Mouse (Mus musculus): ENCODE data around the gene Ifnlr1.

The Ifnlr1 gene

DNA sequence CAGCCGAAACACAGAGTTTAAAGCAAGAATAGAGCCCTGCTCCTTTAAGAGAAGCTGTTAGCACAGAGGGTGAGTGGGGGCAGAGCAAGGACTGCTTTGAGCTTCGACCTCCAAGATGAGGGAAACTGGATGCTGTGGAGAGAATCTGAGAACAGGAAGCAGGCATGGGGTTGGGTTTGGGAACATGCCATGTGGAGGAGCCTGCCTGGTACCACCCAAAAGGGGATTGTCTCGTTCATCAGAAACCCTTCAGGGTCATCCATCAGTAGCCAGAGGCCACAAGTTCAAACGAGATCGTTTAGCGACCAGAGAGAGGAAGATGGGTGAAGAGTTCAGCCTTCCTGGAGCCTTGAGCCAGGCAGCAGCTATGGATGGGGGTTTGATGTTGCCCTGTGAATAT is 57.4 kb downstream of the Ifnlr1 start:
- in situ Hi-C loops (cut with MboI) = no loop called here

DNA sequence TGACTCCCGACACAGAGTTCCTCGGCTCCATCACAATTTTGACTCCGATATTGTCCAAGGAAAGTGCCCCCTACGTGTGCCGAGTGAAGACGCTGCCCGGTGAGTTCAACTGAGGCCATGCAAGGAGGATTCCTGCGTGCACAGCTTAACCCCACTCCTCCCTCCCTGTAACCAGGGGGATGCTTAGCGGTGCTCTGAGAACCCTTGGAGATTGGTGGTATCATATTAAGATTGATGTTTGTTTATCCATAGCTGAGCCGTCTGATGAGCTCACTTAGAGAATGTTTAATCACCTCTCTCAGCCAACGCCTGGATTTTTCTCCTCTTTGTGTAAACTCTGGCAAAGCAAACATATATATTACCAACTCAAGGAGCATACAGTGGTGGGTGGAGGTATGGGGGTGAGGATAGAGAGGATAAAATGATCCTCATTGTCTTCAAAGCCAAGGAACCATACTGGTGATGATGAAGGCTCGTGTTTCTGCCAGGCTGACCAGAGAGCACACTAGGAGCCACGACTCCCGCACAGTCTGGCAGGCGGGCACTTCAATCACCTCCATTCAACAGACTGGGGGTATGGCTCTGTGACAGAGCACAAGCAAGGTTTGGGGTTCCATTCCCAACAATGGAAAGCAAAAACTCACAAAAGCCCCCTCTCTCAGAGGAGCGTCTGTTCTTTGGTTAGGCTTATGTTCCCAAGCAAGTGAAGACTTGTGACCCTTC is 58.8 kb downstream of the Ifnlr1 start:
- in situ Hi-C loops (cut with MboI) = no loop called here

DNA sequence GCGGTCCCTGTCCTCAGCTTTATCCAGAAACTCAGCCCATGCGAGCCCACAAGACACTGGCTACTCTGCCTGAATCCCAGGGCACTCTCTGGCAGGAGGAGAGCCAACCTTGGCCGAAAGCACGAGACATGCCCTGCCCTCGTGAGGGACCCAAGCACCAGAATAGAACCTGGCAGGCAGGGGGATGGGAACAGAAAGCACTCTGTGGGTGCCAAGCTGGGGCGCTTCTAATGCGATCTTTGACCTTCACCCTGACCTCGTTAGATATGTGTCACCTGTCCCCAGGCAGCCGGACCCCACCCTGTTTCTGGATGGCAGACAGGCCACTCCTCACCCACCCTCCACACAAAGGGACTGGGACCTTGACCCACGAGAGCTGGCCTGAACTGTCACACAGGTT is 59.5 kb downstream of the Ifnlr1 start:
- in situ Hi-C loops (cut with MboI) = no loop called here

DNA sequence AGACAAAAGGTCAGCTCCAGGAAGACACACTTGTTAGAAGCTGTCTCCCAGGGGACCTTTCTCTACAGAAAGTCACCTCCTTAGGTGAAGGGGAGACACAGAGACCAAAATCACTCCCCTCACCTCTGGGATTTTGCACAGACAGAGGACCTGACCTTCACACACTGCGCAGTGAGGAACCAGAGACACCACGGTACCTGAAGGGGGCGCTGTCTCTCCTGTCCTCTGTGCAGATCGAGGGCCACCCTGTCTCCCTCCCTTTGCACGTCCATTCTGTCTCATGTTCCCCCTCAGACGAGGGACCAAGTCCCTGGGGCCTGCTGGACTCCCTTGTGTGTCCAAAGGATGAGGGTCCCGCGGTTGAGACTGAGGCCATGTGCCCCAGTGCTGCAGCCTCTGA is 64.8 kb downstream of the Ifnlr1 start:
- in situ Hi-C loops (cut with MboI) = no loop called here

DNA sequence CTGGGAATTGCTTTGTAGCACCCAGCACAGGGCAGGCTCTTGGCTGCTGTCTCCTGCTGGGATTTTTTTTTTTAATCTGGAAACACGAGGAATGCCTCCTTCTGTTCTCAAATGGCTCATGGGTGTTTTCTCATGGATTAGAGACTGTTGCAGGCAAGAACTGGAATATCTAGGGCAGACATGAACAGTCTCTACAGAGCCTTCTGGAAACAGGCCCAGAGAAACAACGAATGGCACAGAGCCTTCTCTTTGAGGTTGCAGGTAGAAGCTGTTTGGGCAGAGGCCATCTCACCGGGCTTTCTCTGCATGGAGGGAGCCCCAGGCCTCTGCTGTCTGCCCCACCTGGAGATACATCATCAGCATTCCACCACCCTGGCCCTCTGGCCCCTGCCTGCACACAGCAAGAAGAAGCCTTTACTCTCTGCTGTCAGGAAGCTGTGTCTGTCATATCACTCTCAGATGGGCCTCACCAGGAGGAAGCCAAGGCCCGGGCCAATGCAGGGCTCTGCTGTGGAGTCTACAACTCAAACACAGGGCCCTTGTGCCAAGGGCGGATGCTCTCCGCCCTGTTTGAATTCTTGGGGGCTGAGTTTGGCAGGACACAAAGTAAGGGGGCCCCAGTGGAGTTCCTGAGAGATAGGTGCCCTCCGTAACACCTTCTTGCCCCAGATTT is 66.2 kb downstream of the Ifnlr1 start:
- in situ Hi-C loops (cut with MboI) = no loop called here

DNA sequence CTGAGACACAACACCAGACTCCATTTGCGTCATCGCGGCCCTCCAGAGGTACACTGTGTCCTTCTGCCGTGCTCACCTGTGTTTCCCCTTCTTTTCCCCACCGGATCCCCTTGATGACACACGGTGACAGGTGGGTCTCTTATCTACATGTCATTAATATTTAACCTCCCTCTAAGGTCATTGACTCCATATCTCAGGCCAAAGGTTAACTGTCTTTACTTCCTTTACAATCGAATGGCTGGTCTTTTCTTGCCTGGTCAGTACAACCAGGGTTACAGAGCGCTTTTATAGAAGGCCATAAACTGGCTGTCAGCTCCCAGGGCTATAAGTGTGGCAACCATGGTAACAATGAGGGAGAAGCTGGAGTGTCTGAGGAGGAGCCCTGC is 66.7 kb downstream of the Ifnlr1 start:
- in situ Hi-C loops (cut with MboI) = no loop called here
